Mouse (Mus musculus) activated CD4-positive, CD25-positive, alpha-beta regulatory T cell (primary cell): ENCODE measurements around the gene Cldn3. TPM values are rescaled to one million over a fixed set of nuclear protein-coding genes. Genes with fewer than 3 reads are reported as not detected.

Experiments used
- polyA plus RNA-seq, 2 experiments: library from polyadenylated mRNA; unstranded; fragments of 100-300 nt; shearing (Covaris generic); gene quantifications; one replicate each; pipeline ENCODE4 v1.2.1; 2017

Gene Cldn3
- polyA plus RNA-seq: not detected

DNA sequence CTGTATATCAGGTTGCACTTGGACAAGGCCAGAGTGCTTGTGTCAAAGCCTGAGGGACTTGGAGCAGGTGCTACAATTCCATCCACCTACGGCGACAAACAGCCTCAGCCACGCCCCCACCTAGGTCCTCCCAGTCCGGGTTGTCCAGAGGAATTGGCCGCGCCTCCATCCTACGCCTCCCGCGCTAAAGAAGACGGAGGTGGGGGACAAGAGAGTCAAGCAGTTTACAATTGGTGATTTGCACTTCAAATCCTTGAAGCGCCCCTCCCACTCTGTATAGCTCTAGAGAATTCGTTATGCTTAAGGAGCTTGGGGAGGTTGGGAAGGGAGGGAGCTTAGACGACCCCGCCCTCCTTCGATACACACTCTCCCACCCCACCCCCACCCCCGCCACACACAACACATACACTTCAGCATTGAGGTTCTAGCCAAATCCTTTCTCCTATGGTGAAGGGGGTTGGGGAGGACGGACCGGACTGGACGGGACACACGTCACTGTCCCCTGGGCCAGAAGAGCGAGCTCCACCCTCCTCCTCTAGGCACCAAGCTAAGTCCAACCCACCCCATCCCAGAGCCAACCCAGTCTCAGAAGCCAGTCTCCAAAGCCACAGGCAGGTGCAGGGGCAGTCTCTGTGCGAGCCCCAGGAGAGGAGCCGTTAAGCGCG is at the start of gene Cldn3:
Cldn3 (plus strand) TSS at position 582 of the 665 bp plus-strand sequence.

DNA sequence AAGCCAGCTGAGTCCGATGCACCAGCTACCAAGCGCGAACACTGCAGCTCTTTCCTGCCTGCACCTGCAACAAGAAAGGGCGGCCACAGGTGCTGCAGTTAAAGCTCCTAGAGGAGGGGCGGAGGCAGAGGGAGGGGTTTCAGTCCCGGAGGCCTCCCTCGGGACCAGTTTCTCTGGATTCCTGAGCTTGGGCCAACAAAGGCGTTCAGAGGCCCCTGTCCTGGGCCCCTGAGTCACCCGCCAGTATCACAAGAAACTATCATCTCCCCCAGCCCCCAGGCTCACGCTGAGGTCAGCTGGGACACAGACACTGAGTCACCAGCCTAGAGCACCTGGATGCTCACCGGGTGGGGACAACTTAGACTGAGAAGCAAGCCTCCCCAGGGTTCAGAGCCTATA is 39.2 kb upstream of the Cldn3 start, which contains the start of gene Cldn4:
Cldn4 (minus strand) TSS at position 78 of the 399 bp plus-strand sequence.

DNA sequence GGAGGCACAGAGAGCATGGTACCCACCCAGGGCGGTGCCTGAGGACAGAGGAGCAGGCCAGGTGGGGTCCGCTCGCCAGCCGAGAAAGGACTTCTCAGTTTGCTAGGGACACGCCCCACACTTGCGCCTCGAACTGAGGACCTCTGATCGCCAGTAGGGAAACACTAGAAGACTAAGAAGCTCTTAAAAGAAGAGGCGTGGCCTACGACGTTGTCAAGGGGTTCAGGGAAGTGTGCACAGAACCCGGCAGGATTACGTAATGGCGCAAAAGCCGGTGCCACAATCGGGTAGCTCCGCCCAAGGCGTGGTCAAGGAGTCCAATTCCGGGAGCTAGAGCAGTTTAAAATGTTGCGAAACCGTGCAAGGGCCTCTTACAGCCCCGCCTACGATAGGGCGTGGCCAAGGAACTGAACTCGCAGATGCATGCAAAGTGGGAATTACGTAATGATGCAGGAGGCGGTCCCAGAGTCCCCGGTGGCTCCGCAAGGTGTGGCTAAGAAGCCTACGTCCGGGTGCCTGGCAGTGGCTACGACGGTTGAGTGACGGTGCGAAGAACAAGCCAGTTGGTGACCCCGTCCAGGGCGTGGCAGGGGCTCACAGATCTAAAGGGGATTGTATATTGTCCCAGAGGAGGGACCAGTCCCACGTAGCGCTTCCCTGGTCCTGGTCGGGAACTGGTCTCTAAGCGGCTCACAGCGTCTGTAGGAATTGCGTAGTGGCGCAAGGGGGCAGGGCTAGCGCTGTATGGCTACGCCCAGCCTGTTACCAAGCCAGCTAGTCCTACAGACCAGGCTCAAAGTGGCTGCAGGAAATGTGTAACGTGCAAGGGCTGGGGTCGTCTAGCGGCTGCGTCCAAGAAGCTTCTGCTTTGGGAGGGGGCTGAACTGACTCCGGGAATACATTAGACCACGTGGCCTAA is 22.9 kb downstream of the Cldn3 start, which contains the start of gene Abhd11:
Abhd11 (plus strand) TSS at position 482 of the 919 bp plus-strand sequence.

DNA sequence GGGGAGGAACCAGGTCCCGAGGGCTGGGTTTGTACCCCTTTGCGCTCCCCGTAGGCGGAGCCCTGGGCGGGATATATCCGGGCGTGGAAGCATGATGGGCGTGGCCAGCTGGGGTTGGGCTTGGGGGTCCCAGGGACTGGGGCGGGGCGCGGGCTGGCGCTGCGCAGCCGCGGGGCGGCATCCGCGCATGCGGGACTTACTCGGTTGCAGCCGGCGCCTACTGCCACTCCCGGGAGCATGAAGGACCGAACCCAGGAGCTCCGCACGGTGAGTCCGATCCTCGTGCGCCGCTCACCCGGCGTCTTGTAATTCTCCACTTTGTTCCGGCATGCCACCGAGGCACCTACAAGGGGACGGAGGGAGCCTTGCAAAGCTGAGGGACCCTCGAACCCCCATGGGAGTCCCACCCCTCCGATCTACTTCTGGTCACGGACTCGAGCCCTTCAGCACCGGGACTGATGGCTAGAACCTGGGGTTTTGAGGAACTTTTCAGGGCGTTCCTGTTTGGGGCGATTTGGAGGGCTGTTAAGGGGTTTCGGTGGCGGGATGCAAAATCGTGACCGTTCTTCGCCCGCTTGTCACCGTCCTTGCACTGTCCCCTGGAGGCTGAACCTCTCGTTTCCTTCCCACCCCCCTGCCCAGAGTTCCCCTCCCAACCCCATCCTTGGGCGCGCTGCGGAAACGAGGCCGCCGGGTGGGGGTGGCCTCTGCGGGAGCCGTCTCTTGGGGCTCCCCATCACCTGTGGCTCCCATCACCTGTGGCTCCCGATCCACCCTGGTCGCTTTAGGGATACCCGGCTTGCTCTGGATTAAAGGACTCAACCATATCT is 37.5 kb downstream of the Cldn3 start, which contains the start of gene Stx1a:
Stx1a (plus strand) TSS at position 139 of the 830 bp plus-strand sequence.

Other genes with a start within 250 kb of the Cldn3 start
- under 1 TPM; 0.17 to 0.26 TPM for gene Eln, start 238.9 kb upstream of the Cldn3 start, polyA plus RNA-seq
- not detected for gene Tmem270, start 79.5 kb upstream of the Cldn3 start, polyA plus RNA-seq
- 1 to 10 TPM; 1.2 to 2.7 TPM for gene Cldn13, start 70.7 kb upstream of the Cldn3 start, polyA plus RNA-seq
- 10 to 100 TPM; 11.0 to 18.6 TPM for gene Mettl27, start 53.8 kb upstream of the Cldn3 start, polyA plus RNA-seq
- gene Cldn4, start 39.3 kb upstream of the Cldn3 start, polyA plus RNA-seq: under 1 TPM in 1 of 2 experiments, not detected in 1; 0.57 TPM
- gene Abhd11, start 22.9 kb downstream of the Cldn3 start, polyA plus RNA-seq: 10 to 100 TPM; 43.2 to 91.7 TPM
- gene Stx1a, start 37.3 kb downstream of the Cldn3 start, polyA plus RNA-seq: 10 to 100 TPM in 1 of 2 experiments, 1 to 10 TPM in 1; 9.5 to 15.9 TPM
- 10 to 100 TPM; 16.8 to 24.4 TPM for gene Dnajc30, start 78.0 kb downstream of the Cldn3 start, polyA plus RNA-seq
- gene Bud23, start 78.7 kb downstream of the Cldn3 start, polyA plus RNA-seq: 100 to 1,000 TPM in 1 of 2 experiments, 10 to 100 TPM in 1; 76.2 to 111 TPM
- not detected for gene Vps37d, start 92.1 kb downstream of the Cldn3 start, polyA plus RNA-seq
- under 1 TPM; 0.18 to 0.43 TPM for gene Mlxipl, start 103.7 kb downstream of the Cldn3 start, polyA plus RNA-seq
- gene Tbl2, start 163.4 kb downstream of the Cldn3 start, polyA plus RNA-seq: 10 to 100 TPM; 12.8 to 16.5 TPM
- gene Bcl7b, start 182.1 kb downstream of the Cldn3 start, polyA plus RNA-seq: 10 to 100 TPM; 82.5 to 84.2 TPM
- gene Baz1b, start 201.1 kb downstream of the Cldn3 start, polyA plus RNA-seq: 10 to 100 TPM; 31.2 to 45.4 TPM